Mouse (Mus musculus): ENCODE results near the gene Anp32b. TPM values are rescaled to one million over a fixed set of nuclear protein-coding genes. Genes with fewer than 3 reads are reported as not detected.
A peak's percentile ranks its signal among the peaks of the same experiment; 100 is the strongest.

Gene Anp32b
- polyA plus RNA-seq, 1 experiment from 2014 or later, result 351 TPM

DNA sequence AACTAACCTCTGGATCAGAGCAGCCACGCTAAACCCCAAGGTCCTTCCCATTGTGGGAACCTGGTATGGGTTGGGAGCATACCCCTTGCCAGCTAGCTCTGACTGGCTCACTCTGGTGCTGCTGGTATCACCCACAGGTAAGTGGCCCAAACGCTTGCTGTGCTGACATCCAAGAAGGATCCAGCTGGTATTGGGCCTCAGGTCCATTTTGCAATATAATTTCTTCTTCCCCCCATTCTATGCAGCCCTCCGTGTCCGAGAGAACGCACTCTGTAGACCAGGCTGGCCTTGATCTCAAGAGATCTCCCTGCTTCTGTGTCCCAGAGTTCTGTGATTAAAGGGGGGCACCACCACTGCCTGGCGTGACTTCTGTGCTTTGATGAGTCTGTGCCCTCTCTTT is 42.4 kb downstream of the Anp32b start:
- no peaks in the 10 kb centered on the region for H3K27me3 ChIP-seq
- H3K4me1 ChIP-seq, result peaks cover 8% of the 10 kb centered on the region; the same call in 1 of the 2 replicates
- peaks cover 43% of the 10 kb centered on the region for H3K36me3 ChIP-seq
- no peak overlapping the region for H3K9ac ChIP-seq
- H3K27ac ChIP-seq, result no peak overlapping the region
- no peak for ATAC-seq (replicated peaks; ENCODE audit: low FRiP score)
- H3K4me3 ChIP-seq (replicated peaks), result no peak overlapping the region
- WGBS, result 94% methylated on average over 6 of the region's 6 CpGs
- H3K4me2 ChIP-seq, result no peak overlapping the region
- no peaks in the 10 kb centered on the region for H3K9me3 ChIP-seq (replicated peaks)

DNA sequence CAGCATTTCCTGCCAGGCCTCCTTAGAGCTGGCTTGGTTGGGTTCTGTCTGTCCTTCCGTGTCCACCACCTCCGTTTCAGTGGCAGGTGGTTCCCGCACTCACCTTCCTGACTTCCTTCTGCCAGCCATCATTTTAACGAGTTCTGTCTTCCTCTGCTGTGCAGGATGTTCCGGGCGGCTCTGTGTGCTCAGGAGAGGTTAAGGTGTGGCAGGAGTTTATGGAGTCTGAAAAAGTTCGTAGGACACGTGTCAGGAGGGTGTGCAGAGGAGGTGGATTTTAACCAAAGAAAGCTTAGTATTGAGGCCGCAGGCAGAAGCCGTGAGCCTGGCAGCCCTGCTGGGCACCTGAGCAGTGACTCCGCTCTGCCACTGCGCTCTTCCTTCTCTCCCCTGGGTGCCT is 44.8 kb downstream of the Anp32b start:
- no peak overlapping the region for H3K27ac ChIP-seq
- 71% methylated on average over 12 of the region's 12 CpGs for WGBS

DNA sequence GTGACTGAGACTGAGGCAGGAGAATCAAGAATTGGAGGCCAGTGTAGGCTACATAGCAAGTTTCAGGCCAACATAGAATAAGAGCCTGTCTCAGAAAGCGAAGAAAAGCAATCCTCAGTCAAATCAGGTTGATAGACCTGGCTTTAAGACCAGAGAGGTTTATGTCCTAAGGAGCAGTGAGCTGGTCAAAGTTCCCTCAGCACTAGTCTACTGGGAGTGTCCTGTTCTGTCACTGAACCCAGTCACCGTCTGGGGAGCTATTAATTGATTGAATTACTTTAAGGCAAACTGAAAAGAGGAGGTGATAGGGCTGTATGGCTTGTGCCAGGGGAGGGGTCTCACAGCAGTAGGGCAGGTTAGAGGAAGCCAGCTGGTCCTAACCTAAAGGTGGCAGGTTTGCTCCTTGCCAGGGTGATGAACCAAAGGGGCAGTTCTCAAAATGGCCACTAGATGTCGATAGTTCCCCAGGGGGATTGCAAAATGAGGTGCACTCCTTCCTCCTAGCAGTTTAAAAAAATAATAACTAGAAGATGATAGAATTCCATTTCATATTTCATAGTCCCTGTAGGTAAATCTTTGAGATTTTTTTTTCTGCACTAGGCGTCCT is 46.7 kb downstream of the Anp32b start:
- ATAC-seq (replicated peaks; ENCODE audit: low FRiP score), result 0 out of 2 replicates have a peak, but pooled peaks have one; percentile 48
- Histone ChIP-seq H3K4me3 (replicated peaks) (no peak overlapping the region), H3K36me3 (peaks cover 76% of the 10 kb centered on the region), H3K27me3 (no peaks in the 10 kb centered on the region), H3K4me1 (no peaks in the 10 kb centered on the region), H3K4me2 (no peak overlapping the region), H3K9me3 (replicated peaks) (no peaks in the 10 kb centered on the region), H3K9ac (no peak overlapping the region), H3K27ac (no peak overlapping the region)
- WGBS, result 44% methylated on average over 4 of the region's 4 CpGs

More for the DNA sequence above, 44.8 kb downstream of the Anp32b start:
- no peak overlapping the region for H3K4me2 ChIP-seq
- peaks cover 58% of the 10 kb centered on the region for H3K36me3 ChIP-seq
- no peaks in the 10 kb centered on the region for H3K27me3 ChIP-seq
- H3K9me3 ChIP-seq (replicated peaks), result no peaks in the 10 kb centered on the region
- H3K4me1 ChIP-seq, result 0 out of 2 replicates have a peak, but pooled peaks cover 2% of the 10 kb centered on the region
- H3K9ac ChIP-seq, result no peak overlapping the region
- ATAC-seq (replicated peaks; ENCODE audit: low FRiP score), result no peak
- no peak overlapping the region for H3K4me3 ChIP-seq (replicated peaks)

DNA sequence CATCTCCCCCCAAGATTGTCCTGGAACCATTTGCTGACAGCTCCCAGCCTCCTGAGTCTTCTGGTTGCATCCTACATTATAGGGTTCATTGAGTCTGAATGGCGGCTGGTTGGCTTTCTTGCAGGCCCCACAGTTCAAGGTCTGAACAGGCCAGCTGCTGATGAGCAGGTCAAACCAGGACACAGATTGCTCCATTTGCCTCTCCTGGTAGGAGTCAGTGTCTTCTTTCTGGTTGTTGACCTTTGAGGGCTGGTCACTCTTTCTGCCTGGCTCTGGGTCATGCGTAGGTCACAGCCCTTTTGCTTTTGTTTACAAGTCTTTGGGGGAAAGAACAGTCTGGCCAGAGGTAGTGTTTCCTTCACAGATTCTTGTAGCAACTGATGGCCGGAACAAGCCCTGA is 47.8 kb downstream of the Anp32b start:
- Histone ChIP-seq H3K27me3 (no peaks in the 10 kb centered on the region), H3K27ac (no peak overlapping the region), H3K9me3 (replicated peaks) (no peaks in the 10 kb centered on the region), H3K9ac (no peak overlapping the region), H3K4me3 (replicated peaks) (no peak overlapping the region), H3K4me1 (no peaks in the 10 kb centered on the region), H3K4me2 (no peak overlapping the region), H3K36me3 (peaks cover 76% of the 10 kb centered on the region)
- ATAC-seq (replicated peaks; ENCODE audit: low FRiP score), result no peak
- WGBS, result 56% methylated on average over 3 of the region's 3 CpGs

DNA sequence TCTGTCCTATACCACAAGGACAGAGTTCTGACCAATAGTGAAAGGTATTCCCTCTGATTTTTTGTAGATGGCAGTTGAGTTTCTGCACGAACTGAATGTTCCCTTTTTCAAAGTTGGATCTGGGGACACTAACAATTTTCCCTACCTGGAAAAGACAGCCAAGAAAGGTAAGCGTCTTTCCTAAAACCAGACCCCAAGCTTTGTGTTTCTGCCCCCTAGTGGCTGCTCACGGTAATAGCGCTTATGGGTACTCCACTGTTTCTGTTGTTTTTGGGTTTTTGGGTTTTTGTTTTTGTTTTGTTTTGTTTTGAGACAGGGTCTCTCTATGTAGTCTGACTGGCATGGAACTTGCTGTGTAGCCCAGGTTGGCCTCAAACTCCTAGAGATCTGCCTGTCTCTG is 48.3 kb downstream of the Anp32b start:
- ATAC-seq (replicated peaks; ENCODE audit: low FRiP score), result no peak
- Histone ChIP-seq H3K27ac (no peak overlapping the region), H3K9me3 (replicated peaks) (no peaks in the 10 kb centered on the region), H3K4me1 (no peaks in the 10 kb centered on the region), H3K27me3 (no peaks in the 10 kb centered on the region), H3K9ac (no peak overlapping the region), H3K4me2 (no peak overlapping the region), H3K36me3 (peaks cover 75% of the 10 kb centered on the region), H3K4me3 (replicated peaks) (no peak overlapping the region)
- 15% methylated on average over 4 of the region's 4 CpGs for WGBS

DNA sequence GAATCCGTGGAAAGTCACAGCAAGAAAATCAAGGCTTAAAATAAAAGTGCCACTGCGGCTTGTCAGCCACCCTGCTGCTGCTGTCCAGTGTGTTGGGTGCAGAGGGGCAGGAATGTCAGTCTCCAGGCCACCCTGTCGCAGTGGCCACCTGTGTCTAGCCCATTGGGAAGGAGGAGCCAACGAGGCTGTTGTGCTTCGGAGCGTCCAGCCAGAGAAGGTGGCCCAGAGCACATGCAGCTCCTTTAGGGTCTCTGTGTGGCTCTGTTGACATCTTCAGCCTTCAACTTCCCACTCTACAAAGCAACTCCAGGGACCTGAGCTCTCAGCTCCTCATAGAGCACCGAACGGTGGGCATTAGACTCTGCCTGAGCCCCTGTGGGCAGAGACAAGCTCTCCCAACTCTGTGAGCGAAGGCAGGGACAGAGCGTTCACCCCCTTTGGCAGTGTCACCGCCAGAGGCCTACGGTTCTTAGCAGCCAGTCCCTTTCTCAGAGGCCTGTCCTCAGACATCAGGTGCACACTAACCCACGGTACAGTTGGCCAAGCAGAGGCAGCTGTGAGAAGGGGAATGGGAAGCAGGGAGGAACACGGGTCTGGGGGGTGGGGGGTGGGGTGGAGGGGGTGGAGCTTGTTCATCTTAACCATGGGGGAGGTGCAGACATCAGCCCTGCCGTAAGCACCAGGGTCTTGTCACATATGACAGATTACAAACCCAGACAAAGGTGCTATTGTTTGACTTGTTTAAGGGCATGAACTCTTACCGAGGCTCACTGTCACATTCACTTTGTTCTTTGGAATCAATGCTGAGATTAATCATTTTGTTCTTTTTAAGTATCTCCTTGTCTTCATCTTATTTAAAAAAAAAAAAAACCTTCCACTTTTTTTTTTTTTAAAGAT is 52.2 kb downstream of the Anp32b start:
- no peak overlapping the region for H3K9ac ChIP-seq
- H3K36me3 ChIP-seq, result peaks cover 53% of the 10 kb centered on the region
- H3K27ac ChIP-seq, result no peak overlapping the region
- no peak for ATAC-seq (replicated peaks; ENCODE audit: low FRiP score)
- peaks cover 18% of the 10 kb centered on the region for H3K27me3 ChIP-seq
- no peaks in the 10 kb centered on the region for H3K9me3 ChIP-seq (replicated peaks)
- H3K4me3 ChIP-seq (replicated peaks), result no peak overlapping the region
- peaks cover 7% of the 10 kb centered on the region for H3K4me1 ChIP-seq
- H3K4me2 ChIP-seq, result no peak overlapping the region
- WGBS, result 77% methylated on average over 16 of the region's 16 CpGs

DNA sequence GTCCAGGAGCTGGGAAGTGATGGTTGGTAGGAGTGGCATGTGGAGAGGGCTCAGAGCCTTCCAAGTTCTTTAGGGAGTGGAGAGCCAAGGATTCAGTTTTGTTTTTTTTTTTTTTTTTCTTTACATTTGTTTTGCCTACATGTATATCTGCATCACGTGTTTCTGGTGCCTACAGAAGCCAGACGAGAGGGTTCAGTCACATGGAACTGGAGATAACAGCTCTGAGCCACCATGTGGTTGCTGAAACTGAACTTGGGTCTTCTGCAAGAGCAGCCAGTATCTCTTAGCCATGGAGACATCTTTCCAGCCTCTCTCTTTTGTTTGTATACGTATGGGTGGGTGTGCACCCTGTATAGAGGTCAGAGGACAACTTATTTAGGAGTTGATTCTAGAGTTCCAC is 53.2 kb downstream of the Anp32b start:
- no peak overlapping the region for H3K27ac ChIP-seq
- H3K9ac ChIP-seq, result no peak overlapping the region
- peaks cover 11% of the 10 kb centered on the region for H3K4me1 ChIP-seq
- peaks cover 53% of the 10 kb centered on the region for H3K36me3 ChIP-seq
- H3K4me2 ChIP-seq, result no peak overlapping the region
- H3K9me3 ChIP-seq (replicated peaks), result no peaks in the 10 kb centered on the region
- 80% methylated on average over 3 of the region's 3 CpGs for WGBS
- ATAC-seq (replicated peaks; ENCODE audit: low FRiP score), result no peak
- H3K27me3 ChIP-seq, result peaks cover 18% of the 10 kb centered on the region
- no peak overlapping the region for H3K4me3 ChIP-seq (replicated peaks)

DNA sequence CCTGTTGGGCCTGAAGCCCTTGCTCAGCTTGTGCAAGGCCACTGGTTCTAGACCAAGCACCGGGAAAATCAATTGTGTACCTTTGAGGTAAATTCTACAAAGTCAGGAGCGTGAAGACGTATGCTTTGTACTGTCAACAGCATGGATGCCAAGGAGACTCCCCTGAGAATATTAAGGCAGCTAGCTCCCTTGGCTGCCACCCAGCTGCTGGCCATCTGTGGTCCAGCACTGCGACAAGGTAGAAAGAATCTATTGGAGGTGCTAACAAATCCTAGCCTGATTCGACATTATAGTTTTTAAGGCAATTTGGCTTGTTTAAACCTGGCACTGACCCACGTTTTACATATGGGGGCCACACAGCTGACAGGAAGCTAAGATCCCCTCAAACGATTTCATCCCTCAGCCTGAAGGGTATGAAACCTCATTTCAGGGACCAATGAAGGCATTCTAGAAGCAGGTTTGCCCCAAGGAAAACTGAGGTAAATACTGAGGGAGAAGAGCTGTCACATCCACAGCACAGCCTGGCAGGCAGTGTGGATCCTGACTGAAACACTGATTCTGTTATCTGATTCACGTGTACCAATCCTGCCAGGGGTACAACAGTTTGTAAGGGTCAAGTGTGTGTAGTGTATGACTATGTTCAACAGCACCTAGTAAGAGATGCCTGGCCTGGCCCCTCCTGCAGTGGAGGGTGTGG is 54.8 kb downstream of the Anp32b start:
- 71% methylated on average over 8 of the region's 8 CpGs for WGBS
- no peak overlapping the region for H3K4me2 ChIP-seq
- no peaks in the 10 kb centered on the region for H3K9me3 ChIP-seq (replicated peaks)
- no peak overlapping the region for H3K27ac ChIP-seq
- ATAC-seq (replicated peaks; ENCODE audit: low FRiP score), result no peak
- H3K9ac ChIP-seq, result no peak overlapping the region
- H3K4me1 ChIP-seq, result peaks cover 11% of the 10 kb centered on the region
- peaks cover 38% of the 10 kb centered on the region for H3K36me3 ChIP-seq
- no peak overlapping the region for H3K4me3 ChIP-seq (replicated peaks)
- H3K27me3 ChIP-seq, result peaks cover 18% of the 10 kb centered on the region

DNA sequence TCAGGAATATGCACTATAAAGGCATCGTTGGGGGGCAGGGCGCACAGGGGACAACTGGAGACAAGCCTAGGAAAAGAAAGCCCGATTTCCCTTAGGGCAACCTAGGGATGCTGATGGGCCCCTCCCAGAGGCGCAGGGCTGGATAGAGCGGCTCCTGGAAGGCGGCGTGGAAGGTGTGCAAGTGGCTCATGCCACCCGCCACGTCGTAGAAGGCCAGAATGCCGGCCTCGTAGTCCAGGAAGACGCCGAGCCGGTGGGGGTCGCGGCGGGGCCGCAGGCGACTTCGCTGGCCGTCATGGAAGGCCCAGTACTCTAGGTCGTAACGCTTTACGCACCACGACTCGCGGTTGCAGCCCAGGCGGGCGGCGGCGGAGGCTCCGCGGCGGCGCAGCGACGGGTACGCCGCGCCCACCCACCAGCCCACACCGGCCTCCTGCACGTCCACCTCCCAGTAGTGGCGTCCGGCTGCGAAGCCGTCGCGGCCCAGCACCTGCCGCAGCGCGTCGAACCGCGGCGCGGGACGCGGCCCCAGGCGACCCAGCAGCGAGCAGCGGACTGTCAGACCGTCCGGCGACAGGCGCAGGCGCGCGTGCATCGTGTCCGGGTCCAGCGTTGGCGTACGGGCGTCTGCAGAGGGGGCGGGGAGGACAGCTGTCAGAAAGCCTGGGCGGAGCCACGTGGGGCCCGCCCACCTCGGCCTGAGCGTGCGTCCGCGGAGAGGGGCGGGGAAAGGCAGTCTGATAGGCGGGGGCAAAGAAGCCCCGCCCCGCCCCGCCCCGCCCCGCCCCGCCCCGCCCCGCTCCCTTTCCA is 56.3 kb downstream of the Anp32b start:
- Histone ChIP-seq H3K4me3 (replicated peaks) (peak overlapping the region; percentile 58), H3K9me3 (replicated peaks) (no peaks in the 10 kb centered on the region), H3K4me1 (peaks cover 11% of the 10 kb centered on the region), H3K27me3 (peaks cover 18% of the 10 kb centered on the region), H3K36me3 (peaks cover 23% of the 10 kb centered on the region), H3K9ac (peak overlapping the region; percentile 54), H3K4me2 (peak overlapping the region; percentile 90), H3K27ac (no peak overlapping the region)
- peak; percentile 96 for ATAC-seq (replicated peaks; ENCODE audit: low FRiP score)
- under 1% methylated on average over 94 of the region's 94 CpGs for WGBS

DNA sequence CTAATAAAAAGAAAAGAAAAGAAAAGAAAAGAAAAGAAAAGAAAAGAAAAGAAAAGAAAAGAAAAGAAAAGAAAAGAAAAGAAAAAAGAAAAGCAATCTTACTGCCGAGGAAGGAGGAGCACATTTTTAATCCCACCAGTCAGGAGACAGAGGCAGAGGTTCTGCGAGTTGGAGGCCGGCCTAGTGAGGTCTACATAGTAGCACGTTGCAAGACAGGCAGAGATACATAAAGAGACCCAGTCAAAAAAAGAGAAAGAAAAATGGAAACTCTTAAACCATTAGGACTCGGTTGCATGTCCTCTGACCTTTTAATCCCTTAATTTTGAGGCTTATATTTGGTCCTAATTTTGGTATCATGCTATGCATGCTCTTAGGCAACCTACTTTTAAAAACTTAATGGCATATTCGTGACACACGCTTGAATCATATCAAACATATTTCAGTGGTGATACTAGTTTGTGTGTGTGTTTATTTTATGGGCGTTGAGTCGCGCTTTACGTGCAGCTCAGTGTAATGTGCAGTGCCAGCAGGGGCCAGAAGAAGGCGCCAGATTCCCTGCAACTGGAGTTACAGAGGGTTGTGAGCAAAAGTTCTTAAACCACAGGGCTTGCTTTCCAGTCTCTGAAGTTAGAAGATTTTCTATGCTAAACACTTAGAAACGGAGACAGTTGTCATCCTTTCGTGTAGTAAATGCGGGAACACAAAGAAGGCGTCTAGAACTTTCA is 57.2 kb downstream of the Anp32b start:
- Histone ChIP-seq H3K4me1 (peaks cover 11% of the 10 kb centered on the region), H3K4me2 (peak overlapping the region; percentile 90), H3K9me3 (replicated peaks) (no peaks in the 10 kb centered on the region), H3K36me3 (peaks cover 14% of the 10 kb centered on the region), H3K9ac (0 out of 2 replicates have a peak overlapping the region, but pooled peaks have one; percentile 17), H3K27ac (peak overlapping the region; percentile 54; the same call in 1 of the 2 replicates), H3K4me3 (replicated peaks) (peak overlapping the region; percentile 58), H3K27me3 (peaks cover 18% of the 10 kb centered on the region)
- WGBS, result 10% methylated on average over 16 of the region's 16 CpGs
- peak; percentile 68 for ATAC-seq (replicated peaks; ENCODE audit: low FRiP score)

DNA sequence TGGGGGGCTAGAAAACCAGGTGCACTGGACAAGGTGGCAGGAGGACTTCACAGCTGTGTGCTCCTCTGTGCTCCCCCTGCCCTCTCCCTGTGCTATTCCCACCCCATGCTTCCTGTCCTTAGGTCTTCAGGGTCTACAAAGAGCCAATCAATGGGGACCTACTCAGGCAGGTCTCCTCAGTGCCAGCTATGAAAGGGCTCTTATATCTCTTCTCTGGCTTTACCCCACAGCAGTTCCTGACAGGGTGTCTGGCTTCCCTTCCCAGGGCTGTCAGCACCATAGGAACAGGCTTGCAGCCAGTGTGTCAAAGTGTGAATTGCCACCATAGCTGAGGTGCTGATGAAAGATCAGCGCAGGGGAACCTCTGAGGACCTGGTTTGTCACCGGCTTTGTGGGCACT is 69.8 kb downstream of the Anp32b start:
- Histone ChIP-seq H3K27me3 (no peaks in the 10 kb centered on the region), H3K9me3 (replicated peaks) (no peaks in the 10 kb centered on the region), H3K4me1 (no peaks in the 10 kb centered on the region), H3K27ac (no peak overlapping the region), H3K4me2 (no peak overlapping the region), H3K4me3 (replicated peaks) (no peak overlapping the region), H3K36me3 (no peaks in the 10 kb centered on the region), H3K9ac (no peak overlapping the region)
- WGBS, result 76% methylated on average over 2 of the region's 2 CpGs
- no peak for ATAC-seq (replicated peaks; ENCODE audit: low FRiP score)
